Mouse (Mus musculus): Measurements from ENCODE around the gene Ston2. TPM values are rescaled to one million over a fixed set of nuclear protein-coding genes. Genes with fewer than 3 reads are reported as not detected.

The Ston2 gene
- polyA plus RNA-seq, 1 experiment from 2014 or later, result 6.3 TPM

DNA sequence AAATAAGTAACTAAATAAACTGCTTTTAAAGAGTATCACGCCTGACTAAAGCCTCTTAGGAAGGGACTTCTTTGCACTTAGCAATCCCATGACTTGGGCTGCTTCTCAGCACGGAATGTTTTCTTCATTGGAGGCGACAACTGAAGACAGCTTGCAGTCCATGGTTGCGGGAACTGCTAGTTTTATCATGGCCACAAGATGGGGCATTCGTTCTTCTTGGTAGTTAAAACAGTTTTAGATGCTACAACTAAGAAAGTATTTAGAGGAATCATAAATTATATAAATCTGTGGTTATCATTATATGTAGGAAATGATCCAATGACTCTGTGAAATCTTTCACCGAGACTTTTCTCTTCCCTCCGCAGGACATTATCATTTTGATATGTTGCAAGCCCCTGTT is 147.5 kb downstream of the Ston2 start:
- H3K4me2 ChIP-seq, result no peak overlapping the region
- H3K4me3 ChIP-seq, result no peak overlapping the region
- H3K9me3 ChIP-seq, result no peaks in the 10 kb centered on the region
- 57% methylated on average over 7 of the region's 7 CpGs for WGBS
- H3K27ac ChIP-seq, result no peak overlapping the region
- no peak overlapping the region for H3K9ac ChIP-seq
- no peaks in the 10 kb centered on the region for H3K36me3 ChIP-seq
- H3K4me1 ChIP-seq (replicated peaks), result peaks cover 20% of the 10 kb centered on the region
- ATAC-seq (ENCODE audit: low FRiP score), result no peak
- H3K27me3 ChIP-seq, result no peaks in the 10 kb centered on the region

DNA sequence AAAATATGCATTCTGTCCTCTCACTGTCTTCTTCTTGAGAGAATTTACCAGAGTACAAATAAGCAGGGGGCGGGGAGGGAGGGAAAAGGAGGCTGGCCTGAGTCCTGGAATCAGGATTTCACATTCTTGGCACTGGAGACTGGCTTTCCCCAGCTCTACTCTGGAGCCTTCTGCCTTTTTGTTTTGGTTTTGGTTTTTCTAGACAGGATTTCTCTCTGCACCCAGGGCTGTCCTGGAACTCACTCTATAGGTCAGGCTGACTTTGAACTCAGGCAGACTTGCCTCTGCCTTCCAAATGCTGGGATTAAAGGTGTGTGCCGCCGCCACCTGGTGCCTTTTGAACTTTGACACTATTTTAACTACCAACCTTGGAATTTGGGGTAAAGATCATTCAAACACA is 149.8 kb downstream of the Ston2 start:
- 83% methylated on average over 3 of the region's 3 CpGs for WGBS
- no peaks in the 10 kb centered on the region for H3K27me3 ChIP-seq
- no peak overlapping the region for H3K9ac ChIP-seq
- no peak overlapping the region for H3K4me2 ChIP-seq
- H3K4me1 ChIP-seq (replicated peaks), result peaks cover 20% of the 10 kb centered on the region
- peaks cover 2% of the 10 kb centered on the region; the same call in 1 of the 2 replicates for H3K36me3 ChIP-seq
- H3K4me3 ChIP-seq, result no peak overlapping the region
- no peak overlapping the region for H3K27ac ChIP-seq
- no peak for ATAC-seq (ENCODE audit: low FRiP score)
- H3K9me3 ChIP-seq, result no peaks in the 10 kb centered on the region

DNA sequence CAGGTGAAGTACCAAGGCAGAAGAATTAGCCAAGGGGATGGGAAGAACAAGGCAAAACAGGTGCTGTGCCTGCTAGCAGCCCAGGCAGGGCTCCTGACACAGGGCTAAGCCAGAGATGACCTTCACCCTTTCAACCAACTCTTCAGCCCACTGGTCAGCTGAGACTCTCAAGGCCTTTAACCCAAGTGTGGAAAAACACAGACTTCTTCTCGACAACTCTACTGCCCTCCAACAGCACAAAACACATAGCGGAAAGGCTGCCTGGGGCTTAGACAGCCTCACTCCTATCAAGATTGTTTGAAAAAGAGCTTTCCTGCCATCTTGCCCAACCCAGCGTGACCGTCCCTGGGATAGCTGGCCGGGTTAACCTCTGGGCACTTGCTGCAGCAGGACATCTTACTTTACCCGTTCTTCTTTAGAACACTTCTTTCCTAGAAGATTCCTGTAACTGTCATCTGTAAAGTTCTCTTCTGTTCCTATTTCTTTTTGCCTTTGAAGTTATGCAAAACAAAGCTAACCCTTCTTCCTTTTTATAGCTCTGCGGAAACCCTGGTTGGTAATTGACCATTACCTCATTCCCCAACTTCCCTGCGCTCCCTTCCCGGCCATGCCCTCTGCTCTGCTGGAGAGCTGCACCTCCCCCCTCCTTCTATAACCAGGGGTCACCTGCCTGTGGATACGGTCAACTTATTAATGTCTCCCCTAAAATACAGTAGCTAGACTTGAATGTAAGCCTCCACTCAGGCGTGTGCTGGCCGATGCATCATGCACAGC is 150.9 kb downstream of the Ston2 start:
- H3K4me3 ChIP-seq, result no peak overlapping the region
- no peaks in the 10 kb centered on the region for H3K9me3 ChIP-seq
- peaks cover 3% of the 10 kb centered on the region; the same call in 1 of the 2 replicates for H3K36me3 ChIP-seq
- H3K27ac ChIP-seq, result no peak overlapping the region
- peaks cover 14% of the 10 kb centered on the region for H3K4me1 ChIP-seq (replicated peaks)
- H3K4me2 ChIP-seq, result no peak overlapping the region
- no peak overlapping the region for H3K9ac ChIP-seq
- WGBS, result 72% methylated on average over 12 of the region's 12 CpGs
- H3K27me3 ChIP-seq, result no peaks in the 10 kb centered on the region
- ATAC-seq (ENCODE audit: low FRiP score), result no peak

DNA sequence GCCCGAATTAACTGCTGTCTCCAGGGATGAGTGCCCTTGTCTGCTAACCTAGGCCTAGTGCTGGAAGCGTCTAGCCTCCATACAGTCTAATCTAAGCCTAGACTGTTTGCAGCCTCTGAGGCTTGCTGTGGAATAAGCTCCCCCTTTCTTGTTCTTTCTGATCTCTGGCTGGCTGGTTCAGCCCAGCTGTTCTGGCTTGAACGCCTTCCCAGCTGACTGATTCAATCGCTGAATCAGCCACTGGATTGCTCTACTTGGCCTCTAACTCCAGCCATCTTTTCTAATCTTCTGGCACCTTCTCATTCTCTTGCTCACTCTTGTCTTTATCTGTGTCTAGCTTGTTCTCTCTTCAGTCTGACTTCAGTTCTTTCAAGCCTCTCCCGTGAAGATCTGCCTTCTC is 161.7 kb downstream of the Ston2 start:
- 89% methylated on average over 5 of the region's 5 CpGs for WGBS
- no peak for ATAC-seq (ENCODE audit: low FRiP score)
- no peak overlapping the region for H3K4me2 ChIP-seq
- no peak overlapping the region for H3K4me3 ChIP-seq
- no peaks in the 10 kb centered on the region for H3K4me1 ChIP-seq (replicated peaks)
- no peaks in the 10 kb centered on the region for H3K9me3 ChIP-seq
- no peaks in the 10 kb centered on the region for H3K27me3 ChIP-seq
- H3K36me3 ChIP-seq, result no peaks in the 10 kb centered on the region
- H3K9ac ChIP-seq, result no peak overlapping the region
- no peak overlapping the region for H3K27ac ChIP-seq

DNA sequence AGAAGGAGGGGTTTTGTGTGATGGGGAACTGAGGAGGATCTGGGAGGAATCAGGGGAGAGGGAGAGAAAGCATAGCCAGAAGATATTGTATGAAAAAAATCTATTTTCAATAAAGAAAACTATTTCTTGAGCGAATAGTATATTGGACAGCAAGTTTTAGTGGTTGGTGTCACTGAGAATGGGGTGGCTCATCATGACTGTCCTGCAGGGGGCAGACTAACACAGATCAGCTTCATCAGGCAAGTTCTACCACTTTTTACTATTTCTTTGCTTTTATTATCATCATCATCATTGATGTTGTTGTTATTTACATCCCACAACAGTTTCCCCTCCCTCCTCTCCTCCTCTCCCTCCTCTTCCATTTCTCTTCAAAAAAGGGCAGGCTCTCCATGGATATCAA is 163.2 kb downstream of the Ston2 start:
- no peak for ATAC-seq (ENCODE audit: low FRiP score)
- H3K9me3 ChIP-seq, result no peaks in the 10 kb centered on the region
- no peak overlapping the region for H3K4me3 ChIP-seq
- no peaks in the 10 kb centered on the region for H3K4me1 ChIP-seq (replicated peaks)
- H3K27me3 ChIP-seq, result no peaks in the 10 kb centered on the region
- WGBS, result 88% methylated on average over 1 of the region's 1 CpGs
- no peak overlapping the region for H3K27ac ChIP-seq
- H3K4me2 ChIP-seq, result no peak overlapping the region
- no peak overlapping the region for H3K9ac ChIP-seq
- H3K36me3 ChIP-seq, result no peaks in the 10 kb centered on the region

DNA sequence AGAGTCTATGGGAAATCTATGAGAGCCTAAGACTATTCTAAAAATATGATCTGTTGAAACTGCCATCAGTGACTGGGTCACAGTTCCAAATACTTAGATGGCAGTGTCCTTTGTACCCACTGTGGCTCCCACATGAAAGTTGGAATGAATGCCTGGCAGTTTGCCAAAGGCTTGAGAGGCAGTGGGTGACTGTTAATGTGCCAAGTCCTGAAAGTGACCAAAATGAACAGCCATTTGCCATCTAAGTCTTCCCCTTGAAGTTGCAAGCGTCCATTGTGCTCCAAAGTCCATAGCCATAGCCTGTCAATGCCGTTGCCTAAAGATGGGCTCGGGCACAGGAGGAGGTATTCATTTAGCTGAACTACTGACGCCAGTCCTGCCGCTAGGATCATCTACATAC is 178.8 kb downstream of the Ston2 start:
- ATAC-seq (ENCODE audit: low FRiP score), result no peak
- H3K9ac ChIP-seq, result no peak overlapping the region
- no peaks in the 10 kb centered on the region for H3K36me3 ChIP-seq
- no peaks in the 10 kb centered on the region for H3K27me3 ChIP-seq
- H3K4me3 ChIP-seq, result no peak overlapping the region
- H3K4me2 ChIP-seq, result no peak overlapping the region
- H3K4me1 ChIP-seq (replicated peaks), result no peaks in the 10 kb centered on the region
- peaks cover 6% of the 10 kb centered on the region; the same call in 1 of the 2 replicates for H3K9me3 ChIP-seq
- H3K27ac ChIP-seq, result no peak overlapping the region
- WGBS, result 74% methylated on average over 5 of the region's 5 CpGs

DNA sequence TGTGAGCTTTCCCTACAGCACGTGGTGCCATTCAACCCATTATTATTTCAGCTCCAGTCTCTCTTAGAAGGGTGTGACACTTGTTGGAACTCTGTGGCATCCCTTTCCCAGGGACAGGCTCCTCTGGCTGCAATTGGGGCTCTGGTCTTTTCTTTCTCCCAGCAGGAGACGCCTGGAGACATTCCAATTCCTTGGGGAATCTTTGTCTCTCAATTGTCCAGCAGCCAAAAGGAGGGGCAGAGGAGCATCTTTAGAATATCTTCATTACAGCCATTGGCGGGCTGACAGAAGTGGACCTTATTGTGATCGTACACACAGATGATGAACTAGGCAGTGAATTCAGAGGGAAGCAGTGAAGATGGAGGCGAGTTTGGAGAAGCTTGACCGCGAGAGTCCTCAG is 180.5 kb downstream of the Ston2 start:
- Histone ChIP-seq H3K9me3 (peaks cover 6% of the 10 kb centered on the region; the same call in 1 of the 2 replicates), H3K4me1 (replicated peaks) (no peaks in the 10 kb centered on the region), H3K27ac (no peak overlapping the region), H3K9ac (no peak overlapping the region), H3K4me2 (no peak overlapping the region), H3K4me3 (no peak overlapping the region), H3K36me3 (no peaks in the 10 kb centered on the region), H3K27me3 (no peaks in the 10 kb centered on the region)
- 22% methylated on average over 7 of the region's 7 CpGs for WGBS
- no peak for ATAC-seq (ENCODE audit: low FRiP score)

DNA sequence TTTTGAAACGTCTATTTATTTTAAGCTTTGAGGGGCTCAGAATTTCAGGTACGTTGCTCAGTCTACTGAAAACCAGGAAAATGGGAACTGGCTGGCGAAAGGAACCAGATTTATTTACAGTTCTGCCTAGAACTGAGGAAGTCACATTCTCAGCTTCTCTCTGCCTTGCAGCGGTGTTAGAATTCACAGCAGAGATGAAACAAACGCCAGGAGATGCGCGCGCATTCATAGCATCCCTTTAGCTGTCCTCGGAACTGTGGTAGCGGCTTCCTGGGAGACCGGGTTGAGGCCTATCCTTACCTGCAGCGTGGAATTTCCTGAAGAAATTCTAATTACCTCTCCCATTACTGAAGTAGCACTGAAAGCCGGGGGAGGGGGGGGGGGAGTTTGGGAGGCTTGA is 181.5 kb downstream of the Ston2 start:
- H3K9ac ChIP-seq, result no peak overlapping the region
- H3K4me1 ChIP-seq (replicated peaks), result no peaks in the 10 kb centered on the region
- no peak overlapping the region for H3K27ac ChIP-seq
- H3K36me3 ChIP-seq, result no peaks in the 10 kb centered on the region
- H3K4me3 ChIP-seq, result no peak overlapping the region
- ATAC-seq (ENCODE audit: low FRiP score), result no peak
- H3K4me2 ChIP-seq, result no peak overlapping the region
- 86% methylated on average over 13 of the region's 13 CpGs for WGBS
- no peaks in the 10 kb centered on the region for H3K27me3 ChIP-seq
- H3K9me3 ChIP-seq, result peaks cover 6% of the 10 kb centered on the region; the same call in 1 of the 2 replicates

DNA sequence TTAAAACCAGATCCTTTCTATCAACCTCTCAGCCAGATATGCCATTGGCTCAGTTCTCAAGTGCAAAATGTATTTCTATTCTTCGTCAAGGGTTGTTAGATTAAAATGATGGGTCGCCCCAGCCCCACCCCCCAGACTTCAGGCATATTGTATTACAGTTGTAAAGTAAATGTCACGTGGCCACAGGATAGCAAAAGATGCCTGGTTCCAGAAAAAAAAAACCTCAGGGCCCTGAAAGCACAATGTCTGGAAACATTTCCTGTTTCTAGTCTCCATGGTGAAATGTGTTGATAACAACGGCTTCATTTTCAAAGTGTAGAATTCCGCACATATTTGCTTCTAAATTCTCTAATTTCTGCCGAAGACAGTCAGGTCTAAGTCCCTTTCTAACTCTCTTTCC is 183.6 kb downstream of the Ston2 start:
- H3K4me3 ChIP-seq, result no peak overlapping the region
- ATAC-seq (ENCODE audit: low FRiP score), result no peak
- peaks cover 6% of the 10 kb centered on the region; the same call in 1 of the 2 replicates for H3K9me3 ChIP-seq
- no peak overlapping the region for H3K9ac ChIP-seq
- H3K27me3 ChIP-seq, result no peaks in the 10 kb centered on the region
- H3K36me3 ChIP-seq, result no peaks in the 10 kb centered on the region
- 72% methylated on average over 6 of the region's 6 CpGs for WGBS
- H3K4me1 ChIP-seq (replicated peaks), result no peaks in the 10 kb centered on the region
- no peak overlapping the region for H3K27ac ChIP-seq
- H3K4me2 ChIP-seq, result no peak overlapping the region

DNA sequence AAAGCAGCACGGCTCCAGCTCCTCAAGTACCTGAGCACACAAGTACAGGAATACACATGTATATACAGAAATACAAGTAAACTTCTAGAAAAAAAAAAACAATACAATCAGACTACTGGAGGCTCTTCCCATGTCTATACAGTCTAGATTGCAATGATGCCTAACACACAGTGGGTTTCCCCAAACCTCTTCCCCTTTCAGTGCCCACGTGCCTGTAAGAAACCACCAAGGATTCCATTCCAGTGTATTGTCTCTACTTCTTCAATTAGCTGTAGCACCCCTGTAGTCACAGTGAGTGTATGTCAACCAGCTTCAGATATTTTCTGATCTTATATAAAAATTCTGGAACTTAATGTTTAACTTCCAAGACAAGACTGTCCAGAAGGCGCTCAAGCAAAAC is 196.1 kb downstream of the Ston2 start:
- Histone ChIP-seq H3K36me3 (no peaks in the 10 kb centered on the region), H3K9me3 (no peaks in the 10 kb centered on the region), H3K27me3 (no peaks in the 10 kb centered on the region), H3K4me2 (no peak overlapping the region), H3K9ac (no peak overlapping the region), H3K4me3 (no peak overlapping the region), H3K27ac (no peak overlapping the region), H3K4me1 (replicated peaks) (peaks cover 16% of the 10 kb centered on the region)
- over 99% methylated on average over 3 of the region's 3 CpGs for WGBS
- no peak for ATAC-seq (ENCODE audit: low FRiP score)

DNA sequence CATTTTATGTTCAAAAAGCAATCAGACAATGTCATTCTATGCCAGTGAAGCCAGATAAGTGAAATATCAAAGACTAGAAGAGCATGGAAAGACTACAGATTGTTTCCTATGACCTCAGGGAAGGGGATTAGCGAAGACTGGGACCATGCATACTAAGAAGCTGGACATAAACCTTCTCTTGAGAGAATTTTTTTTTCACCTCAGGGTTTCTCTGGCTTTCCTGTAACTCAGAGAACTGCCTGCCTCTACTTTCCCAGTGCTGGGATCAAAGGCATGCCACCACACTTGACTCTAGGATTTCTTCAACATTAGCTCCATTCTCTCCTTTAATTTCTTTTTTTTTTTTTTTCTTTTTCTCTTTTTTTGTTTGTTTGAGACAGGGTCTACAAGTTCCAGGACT is 197.0 kb downstream of the Ston2 start:
- Histone ChIP-seq H3K9ac (peak overlapping the region; percentile 86), H3K4me2 (peak overlapping the region; percentile 66), H3K4me1 (replicated peaks) (peaks cover 20% of the 10 kb centered on the region), H3K4me3 (peak overlapping the region; percentile 89; the same call in 1 of the 2 replicates), H3K27me3 (no peaks in the 10 kb centered on the region), H3K27ac (no peak overlapping the region), H3K36me3 (no peaks in the 10 kb centered on the region), H3K9me3 (no peaks in the 10 kb centered on the region)
- WGBS, result 83% methylated on average over 1 of the region's 1 CpGs
- no peak for ATAC-seq (ENCODE audit: low FRiP score)

DNA sequence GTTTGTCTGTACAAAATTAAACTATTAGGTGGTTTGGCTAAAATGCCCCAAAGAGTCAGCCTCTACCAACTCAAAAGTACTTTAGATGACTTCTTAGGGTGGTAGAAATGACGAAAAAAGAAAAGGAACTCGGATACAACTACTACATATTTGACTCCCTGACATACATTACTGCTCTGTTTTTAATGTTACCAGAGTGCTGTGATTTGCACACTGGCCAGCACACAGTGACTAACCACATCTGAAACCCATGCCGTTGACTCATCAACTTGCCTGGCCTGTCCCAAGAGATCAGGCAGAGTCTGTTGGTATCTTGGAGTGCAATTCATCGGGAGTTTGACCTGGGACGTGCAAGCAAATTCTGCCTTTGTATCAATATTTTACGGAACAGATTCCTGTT is 197.5 kb downstream of the Ston2 start:
- Histone ChIP-seq H3K4me1 (replicated peaks) (peaks cover 23% of the 10 kb centered on the region), H3K9me3 (no peaks in the 10 kb centered on the region), H3K4me3 (peak overlapping the region; percentile 89), H3K27ac (peak overlapping the region; percentile 100), H3K4me2 (peak overlapping the region; percentile 66), H3K36me3 (peaks cover 3% of the 10 kb centered on the region), H3K9ac (peak overlapping the region; percentile 86), H3K27me3 (no peaks in the 10 kb centered on the region)
- WGBS, result 27% methylated on average over 6 of the region's 6 CpGs
- ATAC-seq (ENCODE audit: low FRiP score), result no peak

Data from hindbrain, embryonic 13.5 days (tissue).